In the genomic region with DNA sequence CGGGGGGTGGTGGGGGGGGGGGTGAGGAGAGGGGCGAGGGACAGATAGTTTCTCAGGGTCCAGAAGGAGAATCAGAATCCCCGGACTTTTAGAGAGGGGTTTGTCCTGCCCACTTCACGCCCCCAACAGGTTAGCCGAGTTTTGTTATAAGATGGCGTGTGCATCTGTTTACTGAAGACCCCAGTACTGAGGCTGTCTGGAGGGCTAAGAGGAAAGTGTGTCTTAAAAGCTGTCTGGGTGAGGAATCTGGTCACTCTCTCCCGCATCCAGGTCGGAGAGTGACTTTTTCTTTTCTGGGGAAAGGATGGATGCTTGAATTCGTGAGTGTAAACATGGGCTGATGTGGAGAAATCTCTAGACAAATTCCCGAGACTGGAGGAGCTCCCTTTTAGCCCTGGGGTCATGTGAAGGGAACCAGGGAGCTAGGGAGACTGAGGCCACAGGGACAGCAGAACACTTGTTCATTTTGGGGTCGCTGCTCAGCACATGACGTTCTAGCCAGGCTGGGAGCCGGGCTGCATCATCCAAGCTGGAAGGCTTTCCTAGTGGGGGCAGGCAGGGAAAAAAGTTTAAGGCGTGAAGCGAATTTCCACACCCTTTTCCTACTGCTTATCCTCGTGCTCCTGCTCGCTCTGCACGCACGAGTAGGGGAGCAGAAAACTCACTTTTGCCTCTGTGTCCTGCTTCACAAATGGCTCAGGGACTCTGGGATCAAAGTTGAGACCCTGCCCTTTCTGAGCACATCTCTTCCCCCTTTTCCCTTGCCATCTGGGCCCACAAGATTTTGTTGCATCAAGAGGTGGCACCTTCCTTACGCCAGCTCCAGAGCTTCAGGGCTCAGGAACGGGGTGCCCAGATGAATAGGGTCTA, we compare ENCODE assay signal across 8 mouse cellular contexts. TPM values are rescaled to one million over a fixed set of nuclear protein-coding genes. Genes with fewer than 3 reads are reported as not detected.
DNase-seq lines count a peak whose midpoint lies in the region; ATAC-seq lines count a peak whose summit lies in the region.

No protein-coding gene starts in this region.

- H3K4me1 ChIP-seq in embryonic facial prominence, embryonic 14.5 days (ENCODE audit: control insufficient read depth, insufficient read depth, low read length): peaks cover 5% of the 10 kb centered on the region; the same call in 1 of the 2 replicates
- H3K4me1 ChIP-seq in intestine, embryonic 15.5 days (replicated peaks): peaks cover 16% of the 10 kb centered on the region; the same call in 1 of the 2 replicates
- H3K4me1 ChIP-seq in neural tube, embryonic 15.5 days: peaks cover 47% of the 10 kb centered on the region

- DNase-seq in layer of hippocampus, postnatal 36 days: peak; percentile 14
- no peak for DNase-seq in layer of hippocampus, postnatal 14 days (ENCODE audit: low spot score in 2 of 2)
- DNase-seq in embryonic facial prominence, embryonic 14.5 days (ENCODE audit: low spot score): no peak
- no peak for DNase-seq in cerebellum, adult 9-11 months
- no peak for DNase-seq in urinary bladder, postnatal 10 days (ENCODE audit: low spot score)
- DNase-seq in spleen, postnatal 14 days (ENCODE audit: low spot score in 2 of 2): no peak

- ATAC-seq in embryonic facial prominence, embryonic 14.5 days (ENCODE audit: low read depth): no peak
- no peak for ATAC-seq in intestine, embryonic 15.5 days
- ATAC-seq in neural tube, embryonic 15.5 days (ENCODE audit: low FRiP score): 0 out of 2 replicates have a peak, but pooled peaks have one; percentile 4

- H3K9me3 ChIP-seq in embryonic facial prominence, embryonic 14.5 days (ENCODE audit: control insufficient read depth, low read length): peaks cover 5% of the 10 kb centered on the region; the same call in 1 of the 2 replicates
- no peaks in the 10 kb centered on the region for H3K9me3 ChIP-seq in intestine, embryonic 15.5 days
- H3K9me3 ChIP-seq in neural tube, embryonic 15.5 days (replicated peaks): no peaks in the 10 kb centered on the region

- H3K4me2 ChIP-seq in embryonic facial prominence, embryonic 14.5 days (ENCODE audit: low read depth, low read length): peak overlapping the region; percentile 99
- peak overlapping the region; percentile 95 for H3K4me2 ChIP-seq in intestine, embryonic 15.5 days (replicated peaks)
- peak overlapping the region; percentile 97 for H3K4me2 ChIP-seq in neural tube, embryonic 15.5 days

- H3K27ac ChIP-seq in embryonic facial prominence, embryonic 14.5 days (replicated peaks; ENCODE audit: low read depth, low read length): no peak overlapping the region
- no peak overlapping the region for H3K27ac ChIP-seq in intestine, embryonic 15.5 days
- H3K27ac ChIP-seq in neural tube, embryonic 15.5 days (replicated peaks): peak overlapping the region; percentile 83

- H3K9ac ChIP-seq in embryonic facial prominence, embryonic 14.5 days (ENCODE audit: low read depth, low read length): peak overlapping the region; percentile 58; the same call in 1 of the 2 replicates
- no peak overlapping the region for H3K9ac ChIP-seq in intestine, embryonic 15.5 days
- peak overlapping the region; percentile 74 for H3K9ac ChIP-seq in neural tube, embryonic 15.5 days (replicated peaks)

- no peaks in the 10 kb centered on the region for H3K36me3 ChIP-seq in embryonic facial prominence, embryonic 14.5 days (ENCODE audit: control insufficient read depth, insufficient read depth, low read length)
- no peaks in the 10 kb centered on the region for H3K36me3 ChIP-seq in intestine, embryonic 15.5 days
- H3K36me3 ChIP-seq in neural tube, embryonic 15.5 days: peaks cover 3% of the 10 kb centered on the region; the same call in 1 of the 2 replicates

- peaks cover 55% of the 10 kb centered on the region for H3K27me3 ChIP-seq in embryonic facial prominence, embryonic 14.5 days (replicated peaks; ENCODE audit: control insufficient read depth, insufficient read depth, low read length)
- H3K27me3 ChIP-seq in intestine, embryonic 15.5 days (replicated peaks): peaks cover 45% of the 10 kb centered on the region
- H3K27me3 ChIP-seq in neural tube, embryonic 15.5 days (replicated peaks): no peaks in the 10 kb centered on the region

- peak overlapping the region; percentile 55 for H3K4me3 ChIP-seq in embryonic facial prominence, embryonic 14.5 days (ENCODE audit: low read depth, low read length)
- H3K4me3 ChIP-seq in intestine, embryonic 15.5 days (replicated peaks): peak overlapping the region; percentile 48
- H3K4me3 ChIP-seq in neural tube, embryonic 15.5 days (replicated peaks): peak overlapping the region; percentile 64

- 3% methylated on average over 20 of the region's 21 CpGs for WGBS in embryonic facial prominence, embryonic 14.5 days
- WGBS in intestine, embryonic 15.5 days: 5% methylated on average over 21 of the region's 21 CpGs
- WGBS in neural tube, embryonic 15.5 days: 1% methylated on average over 21 of the region's 21 CpGs

RNA-seq across cellular contexts. Expression of gene Sorcs3, which starts 1.3 kb away (rescaled TPM):
- total RNA-seq in layer of hippocampus, postnatal 36 days (2021): 10 to 100 TPM; 33.0 TPM
- 10 to 100 TPM; 32.8 to 35.0 TPM for total RNA-seq in layer of hippocampus, postnatal 14 days (2021)
- polyA plus RNA-seq in embryonic facial prominence, embryonic 14.5 days (2014; fragmentation: Nextera tagmentation; extraction: Ambion mirVana): 1.4 and 1.8 TPM in 2 replicates
- 0.48 and 0.89 TPM in 2 replicates for polyA plus RNA-seq in intestine, embryonic 15.5 days (2015; fragmentation: Nextera tagmentation; extraction: Ambion mirVana)
- polyA plus RNA-seq in neural tube, embryonic 15.5 days (2015; fragmentation: Nextera tagmentation; extraction: Ambion mirVana): 13.6 and 17.4 TPM in 2 replicates

Comparison
In these comparisons a context has a peak if more than half of its experiments do, and no peak if none do; other contexts are left out.
1. DNase-seq: peak in layer of hippocampus, postnatal 36 days (2 of 2); none in layer of hippocampus, postnatal 14 days (0 of 2), embryonic facial prominence, embryonic 14.5 days (single experiment), cerebellum, adult 9-11 months (single experiment), urinary bladder, postnatal 10 days (single experiment) and spleen, postnatal 14 days (0 of 2).
2. Peak in every context shown above with its lines, with median percentiles within 50 percentile points of each other: H3K4me2 ChIP-seq and H3K4me3 ChIP-seq.